Mouse (Mus musculus) c-Kit-positive CD71-positive TER-119-negative erythroid progenitor cells, embryonic 14.5 days (primary cell): ENCODE results near the gene Adcy6.
A peak's percentile ranks its signal among the peaks of the same experiment; 100 is the strongest.
"Not testable (repeated sequence)": the region's sequence is repeated elsewhere in the genome, so short reads cannot be mapped to it uniquely, and the experiment has no call there.

Experiments used
- DNase-seq: peaks from one replicate; pipeline ENCODE4 v3.0.0-alpha.2; 2013; ENCODE audit warnings: low read depth

The Adcy6 gene

GRCm38 (mm10) chr15:98601832-98602190, 8.1 kb downstream of the Adcy6 start:
- no peak for DNase-seq

DNA sequence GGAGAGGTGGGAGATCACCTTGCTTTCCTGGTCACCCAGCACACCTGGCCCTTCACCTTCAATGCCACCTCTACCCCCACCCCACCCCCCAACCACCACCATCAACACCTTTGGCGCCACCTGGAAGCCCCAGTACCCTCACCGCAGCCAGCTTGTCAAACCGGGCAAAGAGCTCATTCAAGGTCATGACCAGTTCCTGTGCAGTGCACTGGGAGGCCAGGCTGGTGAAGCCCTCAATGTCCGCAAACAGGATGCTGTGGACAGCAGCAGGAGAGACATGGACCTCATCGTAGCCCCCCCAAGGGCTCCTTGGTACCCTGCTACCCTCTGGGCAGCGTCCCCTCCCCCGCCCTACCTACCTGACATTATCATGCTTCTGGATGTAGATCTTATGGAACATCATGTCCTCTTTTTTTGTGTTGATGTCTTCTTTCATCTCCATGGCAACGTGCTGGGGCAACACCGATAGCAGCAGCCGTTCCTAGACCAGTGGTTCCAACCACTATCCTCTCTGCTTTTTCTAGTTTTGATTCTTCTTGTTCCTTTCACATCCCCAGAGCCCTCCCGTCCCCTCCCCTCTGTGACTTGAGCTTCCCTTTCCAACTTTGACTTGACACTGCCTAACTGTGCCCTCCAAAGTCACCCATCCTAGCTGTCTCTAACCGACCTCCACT, 9.7 kb downstream of the Adcy6 start:
- DNase-seq, result no peak

GRCm38 (mm10) chr15:98596609-98597008, 13.3 kb downstream of the Adcy6 start:
- DNase-seq, result no peak

GRCm38 (mm10) chr15:98595049-98595448, 14.8 kb downstream of the Adcy6 start:
- no peak for DNase-seq

GRCm38 (mm10) chr15:98594193-98594592, 15.7 kb downstream of the Adcy6 start:
- DNase-seq, result no peak

- no peak for DNase-seq
Observed at GRCm38 (mm10) chr15:98591396-98591795, 18.5 kb downstream of the Adcy6 start.

DNA sequence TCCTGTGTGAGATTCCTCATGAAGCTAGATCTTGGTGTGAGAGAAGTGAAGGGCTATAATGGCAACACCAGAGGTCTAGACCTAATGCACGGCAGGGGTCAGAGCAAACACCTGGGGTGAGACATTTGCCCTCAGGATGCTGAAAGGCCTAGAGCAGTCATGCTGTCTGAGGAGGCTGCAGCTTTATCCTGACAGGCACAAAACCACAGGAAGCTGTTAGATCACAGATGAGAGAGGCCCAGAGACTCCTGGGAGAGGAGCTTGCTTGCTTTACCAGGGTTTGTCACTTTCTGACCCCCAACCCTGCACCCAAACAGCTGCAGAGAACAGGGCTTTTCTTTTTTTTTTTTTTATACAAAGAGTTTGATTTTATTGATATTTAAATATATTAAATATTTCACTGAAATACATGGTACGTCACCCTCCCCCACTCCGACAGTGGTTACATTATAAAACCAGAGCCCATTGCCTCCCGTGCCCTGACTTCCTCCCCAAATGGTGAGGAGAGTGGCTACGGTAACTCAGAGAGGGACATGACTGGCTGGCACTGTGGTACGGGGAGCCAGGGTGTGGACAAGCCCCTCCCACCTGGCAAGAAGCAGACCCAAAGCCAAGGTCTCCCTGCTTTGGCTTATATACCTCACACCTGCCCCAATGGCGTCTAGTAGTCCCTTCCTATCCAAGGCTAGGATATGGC, 20.1 kb downstream of the Adcy6 start:
- no peak for DNase-seq

DNA sequence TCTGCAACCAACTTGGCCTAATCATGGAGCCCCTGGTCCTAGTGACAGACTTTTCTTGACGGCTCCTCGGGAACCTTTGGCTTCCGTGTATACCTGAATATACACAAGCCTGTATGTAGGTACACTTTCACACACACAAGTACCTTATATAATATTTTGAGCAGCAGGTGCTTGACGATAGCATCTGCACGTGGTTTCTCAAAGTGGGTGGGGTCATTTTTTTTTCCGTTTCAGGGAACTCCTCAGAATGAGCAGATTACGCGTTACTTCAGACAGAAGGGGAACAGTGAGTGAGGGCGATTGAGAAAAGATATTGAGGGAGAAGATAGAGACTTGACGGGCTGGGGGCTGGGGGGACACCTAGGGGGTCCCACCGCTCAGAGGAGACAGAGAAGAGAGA, 22.1 kb downstream of the Adcy6 start:
- DNase-seq, result no peak

- DNase-seq, result not testable (repeated sequence)
Observed at GRCm38 (mm10) chr15:98586141-98586540, 23.7 kb downstream of the Adcy6 start.

DNA sequence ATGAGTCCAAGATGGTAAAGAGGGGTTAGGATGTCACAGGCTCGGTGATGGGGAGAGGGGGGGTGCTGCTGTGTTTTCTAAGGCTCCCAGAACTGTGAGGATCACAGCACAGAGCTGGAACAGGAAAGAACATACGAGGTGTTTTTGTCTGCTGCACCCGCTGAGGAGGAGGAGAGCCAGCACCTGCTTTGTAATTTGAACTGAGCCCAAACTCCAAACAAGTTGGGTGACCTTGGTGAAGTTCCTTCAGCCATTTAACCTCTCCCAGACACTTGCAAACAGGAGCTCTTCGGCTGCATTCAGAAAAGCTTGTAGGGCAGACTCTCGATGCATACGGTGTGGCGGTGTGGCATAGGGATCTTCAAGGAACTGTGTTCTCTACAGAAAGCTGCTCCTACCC, 24.5 kb downstream of the Adcy6 start:
- no peak for DNase-seq

DNA sequence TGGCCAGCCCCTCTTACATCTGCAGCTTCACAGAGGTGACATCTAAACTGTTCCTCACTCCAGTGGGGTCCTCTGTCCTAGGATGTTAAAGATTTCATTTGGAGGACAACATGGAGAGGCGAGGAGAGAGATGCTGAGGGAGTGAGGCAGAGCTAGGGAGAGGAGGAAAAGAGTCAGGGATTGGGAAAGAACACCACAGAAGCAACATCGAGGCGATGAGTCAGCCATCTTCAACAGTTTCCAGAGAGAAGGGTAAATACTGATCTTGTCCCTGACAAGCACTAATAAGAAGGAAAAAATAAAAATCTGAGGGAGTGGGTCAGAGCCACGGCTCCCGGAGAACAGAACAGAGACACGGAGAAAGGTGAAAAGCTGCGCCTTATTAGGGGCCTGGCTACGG, 26.9 kb downstream of the Adcy6 start:
- no peak for DNase-seq

- no peak for DNase-seq
Observed at GRCm38 (mm10) chr15:98582410-98582809, 27.5 kb downstream of the Adcy6 start.

GRCm38 (mm10) chr15:98579795-98580464, 29.9 kb downstream of the Adcy6 start:
- peak; percentile 83 for DNase-seq

DNA sequence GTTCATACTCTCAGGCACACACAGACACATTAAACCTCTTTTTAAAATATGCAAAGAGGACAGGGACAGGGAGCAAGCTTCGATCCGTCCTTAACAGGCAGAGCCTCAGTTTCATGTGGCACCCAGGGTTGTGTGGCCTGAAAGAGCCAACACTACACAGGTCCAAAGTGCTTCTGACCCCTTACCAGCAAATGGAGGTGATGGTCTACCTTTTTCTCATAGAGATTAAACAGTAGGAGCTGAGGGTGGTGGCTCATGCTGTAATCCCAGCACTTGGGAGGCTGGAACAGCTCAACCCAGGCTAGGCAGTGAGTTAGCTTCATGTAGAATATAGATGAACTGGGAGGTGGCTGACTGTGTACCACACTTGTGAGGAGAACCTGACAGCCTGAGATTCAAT, 30.6 kb downstream of the Adcy6 start:
- no peak for DNase-seq

DNA sequence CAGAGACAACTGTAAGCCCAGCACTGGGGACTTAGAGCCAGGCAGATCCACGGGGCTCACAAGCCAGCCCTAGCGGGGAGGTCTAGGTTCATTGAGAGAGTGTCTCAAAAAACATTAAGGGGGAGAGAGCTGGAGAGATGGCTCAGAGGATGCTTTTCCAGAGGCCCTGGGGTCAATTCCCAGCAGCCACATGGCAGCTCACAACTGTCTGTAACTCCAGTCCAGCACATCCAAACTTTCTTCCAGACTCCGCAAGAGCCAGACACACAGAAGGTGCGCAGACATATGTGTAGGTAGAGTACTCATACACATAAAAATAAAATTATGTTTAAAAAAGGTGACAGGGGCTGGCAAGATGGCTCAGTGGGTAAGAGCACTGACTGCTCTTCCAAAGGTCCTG, 36.6 kb downstream of the Adcy6 start:
- DNase-seq, result no peak

DNA sequence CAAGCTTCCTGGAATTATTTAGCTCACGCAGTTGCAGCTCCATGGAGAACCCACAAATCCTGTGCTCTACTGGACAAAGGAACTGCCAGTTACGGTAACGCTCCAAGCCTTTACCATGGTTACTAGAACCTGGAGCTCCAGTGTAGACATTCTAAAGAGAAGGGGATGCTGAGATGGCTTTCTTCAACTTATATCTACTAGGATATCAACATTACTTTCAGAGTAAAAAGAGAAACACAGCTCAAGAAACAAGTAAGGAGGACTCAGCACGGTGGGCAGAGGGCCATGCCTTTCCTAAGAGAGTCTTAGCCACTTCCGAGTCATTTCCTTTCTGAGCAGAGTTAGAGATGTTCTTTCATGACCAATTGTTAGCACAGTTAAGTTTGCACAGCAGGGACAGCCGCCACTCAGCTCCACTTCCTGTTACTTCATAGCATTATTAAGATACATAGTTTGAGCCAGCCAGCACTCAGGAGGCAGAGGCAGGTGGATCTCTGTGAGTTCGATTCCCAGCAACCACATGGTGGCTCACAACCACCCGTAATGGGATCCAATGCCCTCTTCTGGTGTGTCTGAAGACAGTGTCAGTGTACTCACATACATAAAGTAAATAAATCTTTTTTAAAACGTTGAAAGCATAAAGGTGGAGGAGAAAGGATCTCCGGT, 38.9 kb downstream of the Adcy6 start, which contains the start of the genes Ccnt1 and 4930415O20Rik:
Gene Ccnt1, minus strand, starts transcription at position 51 of the 666 bp plus-strand sequence.
Gene 4930415O20Rik, plus strand, starts transcription at position 132 of the 666 bp plus-strand sequence.
- DNase-seq, result no peak

- DNase-seq, result no peak
Observed at GRCm38 (mm10) chr15:98569795-98570365, 40.0 kb downstream of the Adcy6 start.

GRCm38 (mm10) chr15:98569216-98569615, 40.7 kb downstream of the Adcy6 start:
- DNase-seq, result no peak

- DNase-seq, result peak; percentile 21
Observed at GRCm38 (mm10) chr15:98568256-98569033, 41.4 kb downstream of the Adcy6 start.

DNA sequence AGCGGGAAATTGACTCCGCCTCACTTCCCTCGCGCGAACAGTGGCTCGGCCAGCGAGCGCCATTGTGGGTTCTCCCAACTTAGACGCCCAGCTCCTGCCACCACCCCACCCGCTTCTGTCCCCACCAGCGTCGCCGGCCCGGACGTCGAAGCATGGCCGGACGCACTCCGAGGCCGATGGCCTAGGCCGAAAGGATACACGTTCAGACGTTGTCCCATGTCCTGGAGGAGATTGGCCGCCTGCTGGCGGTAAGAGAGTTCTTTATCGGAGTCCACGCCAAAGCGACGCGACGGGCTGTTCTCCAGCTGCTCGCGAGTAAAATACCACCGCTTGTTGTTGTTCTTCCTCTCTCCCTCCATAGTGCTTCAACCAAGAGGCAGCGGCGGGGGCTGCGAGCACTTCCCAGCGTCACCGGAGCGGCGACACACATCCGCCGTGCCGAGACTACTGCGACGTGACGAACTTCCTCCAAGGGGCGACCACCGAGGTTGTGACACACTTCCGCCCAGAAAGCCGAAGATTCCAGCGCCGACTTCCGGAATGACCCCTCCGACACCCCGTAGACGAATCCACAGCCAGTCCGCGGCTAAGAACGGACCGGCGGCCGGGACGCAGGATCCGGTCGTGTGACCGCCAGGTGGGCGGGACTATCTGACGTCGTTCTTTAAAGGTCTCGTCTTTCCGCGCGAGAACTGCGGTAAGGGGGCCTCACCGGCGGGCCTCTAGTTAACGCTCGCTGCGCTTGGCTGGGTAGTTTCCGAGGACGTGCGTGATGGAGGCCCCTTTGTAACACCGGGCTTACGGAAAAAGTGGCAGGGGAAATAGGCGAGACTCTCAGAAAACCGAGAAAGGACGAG, 42.4 kb downstream of the Adcy6 start:
- DNase-seq, result peak; percentile 99

DNA sequence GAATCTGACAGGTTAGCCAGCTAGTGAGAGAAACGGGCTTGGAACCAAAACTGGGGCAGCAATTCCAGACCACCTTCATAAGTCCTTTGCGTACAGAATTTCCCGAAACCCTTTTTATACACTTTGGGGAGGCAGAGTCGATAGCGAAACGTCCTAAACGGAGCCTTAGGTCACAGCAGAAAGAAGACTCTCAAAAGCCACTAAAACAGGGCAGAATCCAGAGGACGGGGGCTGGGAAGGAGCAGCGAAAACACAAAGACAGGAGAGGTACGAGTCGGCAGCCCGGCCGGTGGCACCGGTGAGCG, 43.0 kb downstream of the Adcy6 start:
- DNase-seq, result no peak
